Mouse (Mus musculus): Measurements from ENCODE around the gene Kremen2. TPM values are rescaled to one million over a fixed set of nuclear protein-coding genes. Genes with fewer than 3 reads are reported as not detected.

Gene Kremen2
- not detected in 2 replicates for polyA plus RNA-seq (2011; ENCODE audit: insufficient read length, low read depth, missing spikeins)

GRCm38 (mm10) chr17:23745301-23746251 is at the start of gene Kremen2:
TSS of gene Kremen2 (minus strand) at chr17:23745833.
- no peak for TF ChIP-seq POLR2A (IDR thresholded peaks at IDR 0.05; ENCODE audit: low read depth, low read length)
- TF ChIP-seq CTCF (IDR thresholded peaks at IDR 0.05; ENCODE audit: borderline replicate concordance, insufficient read depth, low read length), result no peak
- Histone ChIP-seq H3K4me3 (ENCODE audit: insufficient read depth, low read length) (no peak within 1 kb of the TSS), H3K27ac (ENCODE audit: insufficient read depth, low read length) (no peak within 1 kb of the TSS), H3K4me1 (ENCODE audit: control insufficient read depth, insufficient read depth, low read length) (no peaks in the 10 kb centered on the region)

GRCm38 (mm10) chr17:23795323-23795722 is 49.7 kb upstream of the Kremen2 start:
- Histone ChIP-seq H3K4me3 (ENCODE audit: insufficient read depth, low read length) (no peak overlapping the region), H3K27ac (ENCODE audit: insufficient read depth, low read length) (no peak overlapping the region), H3K4me1 (ENCODE audit: control insufficient read depth, insufficient read depth, low read length) (no peaks in the 10 kb centered on the region)
- TF ChIP-seq POLR2A (IDR thresholded peaks at IDR 0.05; ENCODE audit: low read depth, low read length), result no peak
- TF ChIP-seq CTCF (IDR thresholded peaks at IDR 0.05; ENCODE audit: borderline replicate concordance, insufficient read depth, low read length), result no peak

- H3K4me3 ChIP-seq (ENCODE audit: insufficient read depth, low read length), result peak overlapping the region; percentile 23
- H3K4me1 ChIP-seq (ENCODE audit: control insufficient read depth, insufficient read depth, low read length), result peaks cover 4% of the 10 kb centered on the region
- no peak for TF ChIP-seq POLR2A (IDR thresholded peaks at IDR 0.05; ENCODE audit: low read depth, low read length)
- no peak for TF ChIP-seq CTCF (IDR thresholded peaks at IDR 0.05; ENCODE audit: borderline replicate concordance, insufficient read depth, low read length)
- no peak overlapping the region for H3K27ac ChIP-seq (ENCODE audit: insufficient read depth, low read length)
Observed at GRCm38 (mm10) chr17:23791079-23791357, 45.4 kb upstream of the Kremen2 start.

DNA sequence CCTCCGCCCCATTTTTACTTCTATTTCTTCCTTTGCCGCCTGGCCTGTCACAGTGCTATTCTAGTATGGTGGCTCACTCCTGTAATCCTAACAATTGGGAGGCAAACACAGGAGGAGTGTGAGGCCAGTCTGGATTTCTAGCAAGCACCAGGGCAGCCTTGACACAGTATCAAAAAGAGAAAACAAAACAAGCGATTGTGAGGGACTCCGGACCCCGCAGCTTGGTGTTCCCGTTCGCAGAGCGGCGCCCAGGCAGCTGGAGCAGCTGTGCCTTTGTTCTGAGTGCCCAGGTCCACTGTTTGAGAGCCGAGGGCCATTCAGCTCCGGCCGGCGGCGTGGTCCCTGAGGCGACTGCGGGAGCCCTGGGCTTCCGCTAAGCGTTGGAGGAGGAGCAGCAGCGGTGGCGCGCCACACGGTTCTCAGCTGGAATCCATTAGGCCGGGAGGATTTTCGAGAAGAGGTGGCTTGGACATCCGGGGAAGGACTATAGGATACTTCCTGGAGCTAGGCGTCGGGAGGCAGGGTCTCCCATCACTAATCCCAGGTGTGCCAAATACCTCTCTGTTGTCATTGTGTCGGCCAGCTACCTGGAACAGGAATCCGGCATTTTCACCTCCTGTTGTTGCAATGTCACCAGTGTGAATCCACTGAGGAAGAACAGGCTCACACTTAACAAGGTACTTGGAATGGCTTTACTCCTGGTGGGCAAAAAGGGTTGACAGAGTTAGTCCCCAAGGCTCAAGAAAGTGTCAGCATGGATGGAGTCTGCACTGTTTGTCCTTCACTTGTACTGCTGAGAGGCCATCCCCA is 44.8 kb upstream of the Kremen2 start, which contains the start of gene Srrm2:
TSS of gene Srrm2 (plus strand) at position 264 of the 810 bp plus-strand sequence.
- peaks cover 4% of the 10 kb centered on the region for H3K4me1 ChIP-seq (ENCODE audit: control insufficient read depth, insufficient read depth, low read length)
- H3K4me3 ChIP-seq (ENCODE audit: insufficient read depth, low read length), result peak within 1 kb of the TSS; percentile 23
- no peak for TF ChIP-seq CTCF (IDR thresholded peaks at IDR 0.05; ENCODE audit: borderline replicate concordance, insufficient read depth, low read length)
- TF ChIP-seq POLR2A (IDR thresholded peaks at IDR 0.05; ENCODE audit: low read depth, low read length), result peak; percentile 86
- peak within 1 kb of the TSS; percentile 30 for H3K27ac ChIP-seq (ENCODE audit: insufficient read depth, low read length)

- Histone ChIP-seq H3K27ac (ENCODE audit: insufficient read depth, low read length) (peak overlapping the region; percentile 30; the same call in 1 of the 2 replicates), H3K4me3 (ENCODE audit: insufficient read depth, low read length) (peak overlapping the region; percentile 23; the same call in 1 of the 2 replicates), H3K4me1 (ENCODE audit: control insufficient read depth, insufficient read depth, low read length) (peaks cover 4% of the 10 kb centered on the region)
- TF ChIP-seq CTCF (IDR thresholded peaks at IDR 0.05; ENCODE audit: borderline replicate concordance, insufficient read depth, low read length) (no peak), POLR2A (IDR thresholded peaks at IDR 0.05; ENCODE audit: low read depth, low read length) (no peak)
Observed at GRCm38 (mm10) chr17:23789749-23790268, 44.2 kb upstream of the Kremen2 start.

- peaks cover 4% of the 10 kb centered on the region for H3K4me1 ChIP-seq (ENCODE audit: control insufficient read depth, insufficient read depth, low read length)
- no peak overlapping the region for H3K4me3 ChIP-seq (ENCODE audit: insufficient read depth, low read length)
- TF ChIP-seq CTCF (IDR thresholded peaks at IDR 0.05; ENCODE audit: borderline replicate concordance, insufficient read depth, low read length), result no peak
- no peak for TF ChIP-seq POLR2A (IDR thresholded peaks at IDR 0.05; ENCODE audit: low read depth, low read length)
- H3K27ac ChIP-seq (ENCODE audit: insufficient read depth, low read length), result no peak overlapping the region
Observed at GRCm38 (mm10) chr17:23788973-23789372, 43.3 kb upstream of the Kremen2 start.

DNA sequence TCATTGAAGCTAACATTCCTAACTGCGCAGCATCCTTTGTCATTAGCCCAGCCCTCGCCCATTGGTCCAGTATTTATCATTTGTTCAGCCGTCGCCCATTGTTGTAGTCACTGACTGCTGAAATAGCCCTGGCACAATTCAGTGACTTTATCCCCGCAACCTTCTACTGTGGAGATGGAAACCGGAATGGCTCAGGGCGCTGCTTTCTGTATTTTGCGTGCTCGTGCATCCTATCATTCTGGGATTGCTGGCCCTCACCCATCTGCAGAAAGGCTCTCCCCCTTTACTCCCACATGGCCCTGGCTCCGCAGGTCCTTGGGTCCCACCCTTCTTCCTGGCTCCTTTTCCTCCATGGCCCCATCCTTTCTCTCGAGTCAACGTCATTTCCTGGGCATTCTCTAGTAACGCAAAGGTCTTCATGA is 40.9 kb upstream of the Kremen2 start:
- TF ChIP-seq CTCF (IDR thresholded peaks at IDR 0.05; ENCODE audit: borderline replicate concordance, insufficient read depth, low read length) (no peak), POLR2A (IDR thresholded peaks at IDR 0.05; ENCODE audit: low read depth, low read length) (no peak; the same call in 1 of the 2 replicates)
- Histone ChIP-seq H3K4me1 (ENCODE audit: control insufficient read depth, insufficient read depth, low read length) (peaks cover 4% of the 10 kb centered on the region), H3K4me3 (ENCODE audit: insufficient read depth, low read length) (peak overlapping the region; percentile 29), H3K27ac (ENCODE audit: insufficient read depth, low read length) (no peak overlapping the region)

- Histone ChIP-seq H3K4me3 (ENCODE audit: insufficient read depth, low read length) (peak within 1 kb of the TSS; percentile 29), H3K4me1 (ENCODE audit: control insufficient read depth, insufficient read depth, low read length) (peaks cover 4% of the 10 kb centered on the region), H3K27ac (ENCODE audit: insufficient read depth, low read length) (no peak within 1 kb of the TSS)
- TF ChIP-seq CTCF (IDR thresholded peaks at IDR 0.05; ENCODE audit: borderline replicate concordance, insufficient read depth, low read length) (no peak), POLR2A (IDR thresholded peaks at IDR 0.05; ENCODE audit: low read depth, low read length) (no peak; the same call in 1 of the 2 replicates)
Observed at GRCm38 (mm10) chr17:23785561-23786471, 40.2 kb upstream of the Kremen2 start, which contains the start of gene Flywch2. TSS of gene Flywch2 (minus strand) at chr17:23786081.

Data from embryonic fibroblast, embryonic 13.5 days (primary cell).